Mouse (Mus musculus) spleen, adult 2 months (tissue): ENCODE results near the gene Ablim1.

Experiments used
- CTCF ChIP-seq: fragments of 200-500 bp; IDR thresholded peaks from 2 replicates; pipeline ENCODE4 v1.5.1; 2011; ENCODE audit warnings: mild to moderate bottlenecking, inconsistent platforms; ENCODE audit not compliant: insufficient read depth, insufficient read length, insufficient replicate concordance; ENCODE audit errors: extremely low read depth
- POLR2A ChIP-seq: fragments of 200-500 bp; IDR thresholded peaks from 2 replicates; pipeline ENCODE4 v1.6.1; 2011; ENCODE audit warnings: low read depth, low read length, inconsistent platforms

DNA sequence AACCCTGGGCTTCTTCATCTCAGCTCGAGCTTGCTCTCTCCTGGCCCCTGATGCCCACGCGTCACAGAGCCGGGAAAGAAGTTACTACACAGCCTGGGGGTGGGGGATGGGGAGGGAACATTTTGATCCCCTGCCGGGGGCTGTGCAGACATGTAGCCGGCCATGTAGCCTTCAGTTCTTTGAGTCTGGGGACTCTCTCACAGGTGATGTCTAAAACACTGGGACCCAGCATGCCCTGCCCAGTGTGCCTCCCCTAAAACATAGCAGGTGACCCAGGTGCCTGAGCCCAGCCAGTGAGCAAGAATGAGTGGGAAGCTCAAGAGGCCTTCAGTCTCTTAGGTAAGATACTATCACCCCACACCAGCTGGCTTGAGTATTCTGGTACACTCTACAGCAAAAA is 176.2 kb downstream of the Ablim1 start:
- TF ChIP-seq CTCF (no peak), POLR2A (no peak)
